Comparison of ENCODE assay signal across 9 mouse cellular contexts in the genomic region with DNA sequence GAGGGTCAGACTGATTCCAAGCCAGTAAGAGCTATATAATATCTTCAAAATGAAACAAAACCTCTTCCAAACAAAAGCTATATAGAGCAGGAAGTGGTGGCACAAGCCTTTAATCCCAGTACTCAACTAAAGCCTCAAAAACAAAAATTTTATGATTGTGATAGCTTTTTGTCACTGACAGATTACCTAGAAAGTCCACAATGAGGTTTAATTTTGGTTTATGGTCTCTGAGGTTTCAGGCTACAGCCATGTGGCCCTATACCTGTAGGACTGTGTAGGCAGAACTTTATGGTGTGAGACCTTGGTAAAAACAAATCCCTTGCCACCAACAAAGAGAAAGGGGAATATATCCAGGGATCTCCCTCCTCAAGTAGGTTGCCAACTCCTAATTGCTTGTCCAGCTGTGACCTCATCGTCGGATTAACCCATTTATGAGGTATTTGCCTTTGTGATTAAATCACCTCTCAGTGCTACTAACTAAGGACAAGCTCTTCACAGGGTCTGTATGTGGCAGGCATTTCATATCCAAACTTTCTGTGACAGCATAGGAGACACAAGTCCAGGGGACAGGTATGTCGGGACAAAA. TPM values are rescaled to one million over a fixed set of nuclear protein-coding genes. Genes with fewer than 3 reads are reported as not detected.
A peak's percentile ranks its signal among the peaks of the same experiment; 100 is the strongest.
DNase-seq lines count a peak whose midpoint lies in the region; ATAC-seq lines count a peak whose summit lies in the region.
"Had no signal": no experiment of that assay in that cellular context is flagged by ENCODE, and none has a peak within 500 bp of the region (broad histone marks: within the 10 kb centered on the region; RNA-seq: fewer than 3 reads in every experiment).

No protein-coding gene starts in this region.

- H3K4me2 ChIP-seq in hindbrain, embryonic 11.5 days (replicated peaks; ENCODE audit: low read depth, low read length): no peak overlapping the region
- H3K4me2 ChIP-seq in embryonic facial prominence, embryonic 11.5 days (ENCODE audit: low read depth, low read length): no peak overlapping the region
- peak overlapping the region; percentile 58 for H3K4me2 ChIP-seq in midbrain, embryonic 16.5 days (ENCODE audit: low read length)

- H3K9ac ChIP-seq in hindbrain, embryonic 11.5 days (ENCODE audit: low read depth, low read length): no peak overlapping the region
- no peak overlapping the region for H3K9ac ChIP-seq in embryonic facial prominence, embryonic 11.5 days (replicated peaks; ENCODE audit: low read length)
- H3K9ac ChIP-seq in midbrain, embryonic 16.5 days (ENCODE audit: low read depth, low read length): peak overlapping the region; percentile 96; the same call in 1 of the 2 replicates

- 91% methylated on average over 3 of the region's 3 CpGs for WGBS in hindbrain, embryonic 10.5 days
- WGBS in hindbrain, embryonic 11.5 days: 85% methylated on average over 3 of the region's 3 CpGs
- WGBS in embryonic facial prominence, embryonic 11.5 days: 91% methylated on average over 3 of the region's 3 CpGs
- WGBS in midbrain, embryonic 16.5 days: 62% methylated on average over 3 of the region's 3 CpGs

- H3K27me3 ChIP-seq in hindbrain, embryonic 10.5 days (ENCODE audit: insufficient read depth, poor library complexity, severe bottlenecking): no peaks in the 10 kb centered on the region
- no peaks in the 10 kb centered on the region for H3K27me3 ChIP-seq in hindbrain, embryonic 11.5 days (ENCODE audit: control insufficient read depth, insufficient read depth, low read length)
- H3K27me3 ChIP-seq in embryonic facial prominence, embryonic 11.5 days (ENCODE audit: control insufficient read depth, insufficient read depth, low read length): no peaks in the 10 kb centered on the region
- H3K27me3 ChIP-seq in midbrain, embryonic 16.5 days (ENCODE audit: control insufficient read depth, insufficient read depth, low read depth, low read length): no peaks in the 10 kb centered on the region

- no peak for DNase-seq in hindbrain, embryonic 10.5 days (ENCODE audit: low spot score)
- no peak for DNase-seq in hindbrain, embryonic 11.5 days (ENCODE audit: low spot score)
- DNase-seq in embryonic facial prominence, embryonic 11.5 days (ENCODE audit: low spot score): no peak
- DNase-seq in induced T-regulatory cell, adult 2 months (ENCODE audit: low read depth): peak; percentile 52
- no peak for DNase-seq in frontal cortex, postnatal 14 days (ENCODE audit: low spot score in 2 of 2)
- DNase-seq in spleen, adult 18-20 months: no peak
- DNase-seq in cerebellum, postnatal 10 days: no peak
- DNase-seq: kidney, adult 8-10 months had no signal

- peak overlapping the region; percentile 98 for H3K4me3 ChIP-seq in hindbrain, embryonic 10.5 days
- H3K4me3 ChIP-seq in hindbrain, embryonic 11.5 days (ENCODE audit: low read depth, low read length): no peak overlapping the region; the same call in 1 of the 2 replicates
- H3K4me3 ChIP-seq in embryonic facial prominence, embryonic 11.5 days (ENCODE audit: low read depth, low read length): peak overlapping the region; percentile 82
- H3K4me3 ChIP-seq in midbrain, embryonic 16.5 days (ENCODE audit: low read depth, low read length): peak overlapping the region; percentile 78; the same call in 1 of the 2 replicates

- no peaks in the 10 kb centered on the region for H3K9me3 ChIP-seq in hindbrain, embryonic 10.5 days
- no peaks in the 10 kb centered on the region for H3K9me3 ChIP-seq in hindbrain, embryonic 11.5 days (ENCODE audit: control insufficient read depth, low read length)
- H3K9me3 ChIP-seq in embryonic facial prominence, embryonic 11.5 days (replicated peaks; ENCODE audit: control insufficient read depth, low read length): no peaks in the 10 kb centered on the region
- no peaks in the 10 kb centered on the region for H3K9me3 ChIP-seq in midbrain, embryonic 16.5 days (replicated peaks; ENCODE audit: control insufficient read depth, low read length, poor library complexity, severe bottlenecking)

- no peak for ATAC-seq in hindbrain, embryonic 11.5 days (ENCODE audit: low FRiP score)
- ATAC-seq in embryonic facial prominence, embryonic 11.5 days (replicated peaks; ENCODE audit: insufficient number of reproducible peaks, low FRiP score, low TSS enrichment, low read depth): no peak
- no peak for ATAC-seq in midbrain, embryonic 16.5 days

- peaks cover 24% of the 10 kb centered on the region for H3K36me3 ChIP-seq in hindbrain, embryonic 10.5 days
- peaks cover 4% of the 10 kb centered on the region; the same call in 1 of the 2 replicates for H3K36me3 ChIP-seq in hindbrain, embryonic 11.5 days (ENCODE audit: control insufficient read depth, insufficient read depth, low read length)
- no peaks in the 10 kb centered on the region for H3K36me3 ChIP-seq in embryonic facial prominence, embryonic 11.5 days (replicated peaks; ENCODE audit: control insufficient read depth, insufficient read depth, low read depth, low read length)
- H3K36me3 ChIP-seq in midbrain, embryonic 16.5 days (ENCODE audit: control insufficient read depth, insufficient read depth, low read length): peaks cover 6% of the 10 kb centered on the region; the same call in 1 of the 2 replicates

- H3K27ac ChIP-seq in hindbrain, embryonic 10.5 days: peak overlapping the region; percentile 100
- H3K27ac ChIP-seq in hindbrain, embryonic 11.5 days (ENCODE audit: low read depth, low read length): no peak overlapping the region
- no peak overlapping the region for H3K27ac ChIP-seq in embryonic facial prominence, embryonic 11.5 days (replicated peaks; ENCODE audit: low read depth, low read length)
- no peak overlapping the region for H3K27ac ChIP-seq in midbrain, embryonic 16.5 days (ENCODE audit: low read length)

- peaks cover 32% of the 10 kb centered on the region for H3K4me1 ChIP-seq in hindbrain, embryonic 10.5 days (replicated peaks)
- H3K4me1 ChIP-seq in hindbrain, embryonic 11.5 days (replicated peaks; ENCODE audit: control insufficient read depth, insufficient read depth, low read length): peaks cover 8% of the 10 kb centered on the region
- H3K4me1 ChIP-seq in embryonic facial prominence, embryonic 11.5 days (ENCODE audit: control insufficient read depth, insufficient read depth, low read length): peaks cover 4% of the 10 kb centered on the region; the same call in 1 of the 2 replicates
- H3K4me1 ChIP-seq in midbrain, embryonic 16.5 days (ENCODE audit: control insufficient read depth, insufficient read depth, low read length): peaks cover 24% of the 10 kb centered on the region

RNA-seq across cellular contexts. Expression of a gene that starts 1.5 kb away (rescaled TPM):
- polyA plus RNA-seq in hindbrain, embryonic 10.5 days (2016; fragmentation: Nextera tagmentation; extraction: Ambion mirVana): 84.6 and 104 TPM in 2 replicates
- polyA plus RNA-seq in hindbrain, embryonic 11.5 days (2014; fragmentation: Nextera tagmentation; extraction: Ambion mirVana): 121 and 124 TPM in 2 replicates
- 116 and 125 TPM in 2 replicates for polyA plus RNA-seq in embryonic facial prominence, embryonic 11.5 days (2014; fragmentation: Nextera tagmentation; extraction: Ambion mirVana)
- 64.7 and 73.2 TPM in 2 replicates for polyA plus RNA-seq in midbrain, embryonic 16.5 days (2015; fragmentation: Nextera tagmentation; extraction: Ambion mirVana)
